Mouse (Mus musculus) forebrain, embryonic 13.5 days (tissue): ENCODE measurements around the gene Sel1l3. TPM values are rescaled to one million over a fixed set of nuclear protein-coding genes. Genes with fewer than 3 reads are reported as not detected.

Source experiments
- ATAC-seq: fragments of 200-750 bp; cut with Nextera tagmentation; 2 replicates; pipeline ENCODE4 v1.8.0; 2017
- H3K27ac ChIP-seq: fragments of 300-500 bp; sonication (generic); 2 replicates; pipeline ENCODE4 v1.5.1; 2015; ENCODE audit warnings: inconsistent platforms, mild to moderate bottlenecking, moderate library complexity
- H3K27me3 ChIP-seq: fragments of 300-500 bp; sonication (generic); 2 replicates; pipeline ENCODE4 v1.6.1; 2015; ENCODE audit warnings: mild to moderate bottlenecking, inconsistent platforms
- H3K36me3 ChIP-seq: fragments of 300-500 bp; sonication (generic); 2 replicates; pipeline ENCODE4 v1.6.1; 2015; ENCODE audit warnings: mild to moderate bottlenecking, inconsistent platforms; ENCODE audit not compliant: poor library complexity, severe bottlenecking
- H3K4me1 ChIP-seq: fragments of 300-500 bp; sonication (generic); 2 replicates; pipeline ENCODE4 v1.6.1; 2015; ENCODE audit warnings: inconsistent platforms
- H3K4me2 ChIP-seq: fragments of 300-500 bp; sonication (generic); 2 replicates; pipeline ENCODE4 v1.6.1; 2015; ENCODE audit warnings: inconsistent platforms, mild to moderate bottlenecking, moderate library complexity
- H3K4me3 ChIP-seq: fragments of 300-500 bp; sonication (generic); 2 replicates; pipeline ENCODE4 v1.5.1; 2015; ENCODE audit warnings: mild to moderate bottlenecking, inconsistent platforms
- H3K9ac ChIP-seq: fragments of 300-500 bp; sonication (generic); 2 replicates; pipeline ENCODE4 v1.6.1; 2015; ENCODE audit warnings: mild to moderate bottlenecking, inconsistent platforms
- H3K9me3 ChIP-seq: fragments of 300-500 bp; sonication (generic); replicated peaks from 2 replicates; pipeline ENCODE4 v1.6.1; 2016; ENCODE audit warnings: inconsistent platforms
- WGBS: fragments of 180-500 bp; shearing (Covaris S2); methylation state at CpG from one replicate; pipeline ENCODE4 v1.1.7; 2015; 5-methylcytosine and 5-hydroxymethylcytosine counted together
- polyA plus RNA-seq: library from polyadenylated mRNA; unstranded; fragments of >200 nt; fragmentation: Nextera tagmentation; extraction: Ambion mirVana; gene quantifications from 2 replicates; pipeline ENCODE4 v1.2.1, GENCODE M21; 2015

The Sel1l3 gene
- polyA plus RNA-seq, 1 experiment from 2014 or later: 8.5 TPM

GRCm38 (mm10) chr5:53165672-53166071, 48.1 kb downstream of the Sel1l3 start:
- Histone ChIP-seq H3K36me3 (peaks cover 22% of the 10 kb centered on the region), H3K27ac (no peak overlapping the region), H3K9me3 (no peaks in the 10 kb centered on the region), H3K9ac (no peak overlapping the region), H3K4me2 (no peak overlapping the region), H3K27me3 (no peaks in the 10 kb centered on the region), H3K4me1 (no peaks in the 10 kb centered on the region; the same call in 1 of the 2 replicates), H3K4me3 (no peak overlapping the region)
- no peak for ATAC-seq
- WGBS: 95% methylated on average over 5 of the region's 5 CpGs

- ATAC-seq: peak; percentile 43; the same call in 1 of the 2 replicates
- WGBS: 85% methylated on average over 8 of the region's 8 CpGs
- Histone ChIP-seq H3K4me2 (no peak overlapping the region), H3K4me3 (no peak overlapping the region), H3K27me3 (no peaks in the 10 kb centered on the region), H3K27ac (0 out of 2 replicates have a peak overlapping the region, but pooled peaks have one; percentile 0), H3K9me3 (no peaks in the 10 kb centered on the region), H3K9ac (no peak overlapping the region), H3K4me1 (no peaks in the 10 kb centered on the region; the same call in 1 of the 2 replicates), H3K36me3 (peaks cover 16% of the 10 kb centered on the region)
Observed at GRCm38 (mm10) chr5:53162436-53162835, 51.3 kb downstream of the Sel1l3 start.

GRCm38 (mm10) chr5:53161506-53162186, 52.1 kb downstream of the Sel1l3 start:
- peak overlapping the region; percentile 10; the same call in 1 of the 2 replicates for H3K27ac ChIP-seq
- 84% methylated on average over 8 of the region's 8 CpGs for WGBS
- no peaks in the 10 kb centered on the region for H3K9me3 ChIP-seq
- H3K36me3 ChIP-seq: peaks cover 12% of the 10 kb centered on the region
- peak; percentile 63; the same call in 1 of the 2 replicates for ATAC-seq
- H3K27me3 ChIP-seq: no peaks in the 10 kb centered on the region
- H3K4me2 ChIP-seq: no peak overlapping the region
- H3K9ac ChIP-seq: no peak overlapping the region
- no peaks in the 10 kb centered on the region; the same call in 1 of the 2 replicates for H3K4me1 ChIP-seq
- no peak overlapping the region for H3K4me3 ChIP-seq

DNA sequence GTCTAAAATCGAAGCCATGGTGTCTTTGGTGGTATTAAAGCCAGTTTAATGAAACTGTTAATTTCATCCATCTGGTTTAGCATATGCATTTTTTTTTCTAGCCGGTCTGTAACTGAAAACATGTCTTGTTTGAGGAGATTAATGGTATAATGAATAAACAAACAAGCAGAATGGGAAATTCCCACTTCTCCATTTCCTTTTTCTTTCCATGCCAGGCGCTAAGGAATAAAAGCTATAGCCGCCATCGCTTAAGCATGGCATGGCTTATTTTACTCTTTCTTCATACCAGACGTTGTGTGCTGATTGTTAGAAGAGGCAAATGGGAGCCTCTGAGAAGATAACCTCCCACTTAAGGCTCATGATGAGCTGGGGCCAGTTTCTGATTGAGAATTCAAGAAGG, 53.5 kb downstream of the Sel1l3 start:
- peaks cover 13% of the 10 kb centered on the region for H3K4me1 ChIP-seq
- WGBS: 64% methylated on average over 6 of the region's 6 CpGs

GRCm38 (mm10) chr5:53159631-53160030, 54.1 kb downstream of the Sel1l3 start:
- WGBS: 81% methylated on average over 4 of the region's 4 CpGs
- Histone ChIP-seq H3K9me3 (no peaks in the 10 kb centered on the region), H3K4me3 (no peak overlapping the region), H3K27ac (no peak overlapping the region), H3K36me3 (no peaks in the 10 kb centered on the region), H3K9ac (no peak overlapping the region), H3K4me1 (peaks cover 15% of the 10 kb centered on the region), H3K4me2 (no peak overlapping the region), H3K27me3 (0 out of 2 replicates have a peak, but pooled peaks cover under 1% of the 10 kb centered on the region)
- ATAC-seq: no peak

More for the DNA sequence above, 53.5 kb downstream of the Sel1l3 start:
- Histone ChIP-seq H3K27me3 (no peaks in the 10 kb centered on the region), H3K36me3 (peaks cover 3% of the 10 kb centered on the region; the same call in 1 of the 2 replicates), H3K9ac (no peak overlapping the region), H3K27ac (no peak overlapping the region), H3K4me3 (no peak overlapping the region), H3K9me3 (no peaks in the 10 kb centered on the region), H3K4me2 (no peak overlapping the region)
- ATAC-seq: no peak

DNA sequence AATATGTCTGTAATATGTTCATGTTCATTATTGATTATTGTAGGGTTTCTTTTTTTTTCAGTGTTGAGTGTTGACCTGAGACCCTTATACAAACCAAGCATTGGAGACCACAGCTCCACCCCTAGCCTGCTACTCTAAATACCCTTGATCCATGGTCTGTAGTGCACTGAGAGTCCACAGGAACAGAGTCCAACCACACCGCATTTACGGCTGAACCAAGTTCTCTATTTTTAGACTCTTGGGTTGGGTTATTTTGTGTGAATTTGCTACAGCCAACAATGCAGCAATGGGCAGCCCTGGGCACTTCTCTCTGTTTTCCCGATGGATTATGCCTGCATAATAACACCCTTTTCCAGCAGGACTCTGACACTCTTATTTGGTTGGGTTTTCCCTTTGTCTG, 54.6 kb downstream of the Sel1l3 start:
- Histone ChIP-seq H3K27ac (no peak overlapping the region), H3K27me3 (peaks cover 3% of the 10 kb centered on the region; the same call in 1 of the 2 replicates), H3K9me3 (no peaks in the 10 kb centered on the region), H3K4me1 (peaks cover 18% of the 10 kb centered on the region), H3K4me3 (no peak overlapping the region), H3K4me2 (no peak overlapping the region), H3K36me3 (no peaks in the 10 kb centered on the region), H3K9ac (no peak overlapping the region)
- 89% methylated on average over 3 of the region's 3 CpGs for WGBS
- ATAC-seq: no peak

DNA sequence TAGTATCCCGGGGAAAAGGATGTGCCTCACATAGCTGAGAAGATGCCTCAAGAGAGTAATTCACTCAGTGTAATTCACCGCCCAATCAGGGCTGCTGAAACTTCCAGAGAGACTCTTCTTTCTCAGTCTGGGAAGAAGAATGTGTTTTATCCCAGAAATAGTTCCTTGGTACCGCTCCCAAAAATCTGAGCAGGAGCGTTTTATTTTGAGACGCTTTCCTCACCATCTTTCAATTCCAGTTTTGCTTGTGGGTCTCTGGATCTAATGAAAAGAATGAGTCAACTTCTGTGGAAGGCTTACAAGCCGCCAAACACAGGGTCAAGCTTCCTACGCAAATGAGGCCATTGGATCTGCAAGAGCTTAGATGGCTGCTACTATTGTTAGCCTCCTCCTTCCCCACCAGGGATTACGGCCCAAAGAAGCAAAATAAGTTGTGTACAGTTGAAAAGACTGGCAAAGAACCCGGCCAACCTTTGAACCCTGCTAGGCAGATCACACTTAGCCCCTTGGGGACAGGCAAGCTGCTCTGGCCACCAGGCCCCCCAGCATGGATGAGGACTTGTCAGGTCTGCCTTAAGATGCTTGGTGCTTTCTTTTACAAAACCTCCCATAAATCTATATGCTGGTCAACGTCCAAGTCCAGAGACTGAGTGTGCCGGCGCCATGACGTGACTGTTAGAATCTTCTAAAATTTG, 57.6 kb downstream of the Sel1l3 start:
- Histone ChIP-seq H3K4me2 (no peak overlapping the region), H3K9ac (no peak overlapping the region), H3K4me1 (peaks cover 44% of the 10 kb centered on the region), H3K27me3 (peaks cover 8% of the 10 kb centered on the region; the same call in 1 of the 2 replicates), H3K4me3 (no peak overlapping the region), H3K27ac (no peak overlapping the region), H3K36me3 (no peaks in the 10 kb centered on the region), H3K9me3 (no peaks in the 10 kb centered on the region)
- WGBS: 59% methylated on average over 13 of the region's 13 CpGs
- no peak for ATAC-seq

- peak; percentile 36; the same call in 1 of the 2 replicates for ATAC-seq
- peaks cover 8% of the 10 kb centered on the region; the same call in 1 of the 2 replicates for H3K27me3 ChIP-seq
- H3K36me3 ChIP-seq: no peaks in the 10 kb centered on the region
- H3K4me2 ChIP-seq: no peak overlapping the region
- H3K9ac ChIP-seq: no peak overlapping the region
- H3K4me3 ChIP-seq: no peak overlapping the region
- peaks cover 53% of the 10 kb centered on the region for H3K4me1 ChIP-seq
- no peaks in the 10 kb centered on the region for H3K9me3 ChIP-seq
- no peak overlapping the region for H3K27ac ChIP-seq
- WGBS: 75% methylated on average over 2 of the region's 2 CpGs
Observed at GRCm38 (mm10) chr5:53154501-53154900, 59.2 kb downstream of the Sel1l3 start.

GRCm38 (mm10) chr5:53154078-53154477, 59.6 kb downstream of the Sel1l3 start:
- Histone ChIP-seq H3K4me1 (peaks cover 57% of the 10 kb centered on the region), H3K9me3 (no peaks in the 10 kb centered on the region), H3K4me2 (no peak overlapping the region), H3K27ac (no peak overlapping the region; the same call in 1 of the 2 replicates), H3K36me3 (no peaks in the 10 kb centered on the region), H3K27me3 (peaks cover 8% of the 10 kb centered on the region; the same call in 1 of the 2 replicates), H3K9ac (no peak overlapping the region), H3K4me3 (no peak overlapping the region)
- ATAC-seq: no peak
- 90% methylated on average over 2 of the region's 2 CpGs for WGBS

GRCm38 (mm10) chr5:53153144-53153543, 60.6 kb downstream of the Sel1l3 start:
- Histone ChIP-seq H3K9me3 (no peaks in the 10 kb centered on the region), H3K27me3 (peaks cover 8% of the 10 kb centered on the region; the same call in 1 of the 2 replicates), H3K4me2 (no peak overlapping the region), H3K27ac (peak overlapping the region; percentile 6; the same call in 1 of the 2 replicates), H3K4me1 (peaks cover 63% of the 10 kb centered on the region), H3K36me3 (no peaks in the 10 kb centered on the region), H3K4me3 (no peak overlapping the region), H3K9ac (no peak overlapping the region)
- ATAC-seq: no peak
- 39% methylated on average over 5 of the region's 5 CpGs for WGBS

- Histone ChIP-seq H3K4me1 (peaks cover 71% of the 10 kb centered on the region), H3K36me3 (no peaks in the 10 kb centered on the region), H3K9ac (no peak overlapping the region), H3K27me3 (peaks cover 8% of the 10 kb centered on the region; the same call in 1 of the 2 replicates), H3K9me3 (no peaks in the 10 kb centered on the region), H3K4me3 (no peak overlapping the region), H3K4me2 (peak overlapping the region; percentile 37), H3K27ac (peak overlapping the region; percentile 72)
- 17% methylated on average over 18 of the region's 18 CpGs for WGBS
- peak; percentile 75 for ATAC-seq
Observed at GRCm38 (mm10) chr5:53151379-53151960, 62.3 kb downstream of the Sel1l3 start.
